Mouse (Mus musculus): ENCODE results near the gene Gm37240.

GRCm38 (mm10) chr3:85832490-85833155, 54.7 kb downstream of the Gm37240 start:
- no peak for TF ChIP-seq POLR2A (IDR thresholded peaks at IDR 0.05; ENCODE audit: borderline replicate concordance, low read depth, low read length)
- no peak for TF ChIP-seq CTCF (IDR thresholded peaks at IDR 0.05; ENCODE audit: low read depth, low read length)

All from bone marrow macrophage, adult 2 months (primary cell).